Mouse (Mus musculus) lung, postnatal 0 days (tissue): ENCODE data around the gene Nxpe4. TPM values are rescaled to one million over a fixed set of nuclear protein-coding genes. Genes with fewer than 3 reads are reported as not detected.

Source experiments
- ATAC-seq: fragments of 200-750 bp; cut with Nextera tagmentation; 2 replicates; pipeline ENCODE4 v1.8.0; 2017; ENCODE audit warnings: moderate library complexity
- DNase-seq: peaks from one replicate; pipeline ENCODE4 v3.0.0-alpha.2; 2016; ENCODE audit warnings: low spot score
- H3K27ac ChIP-seq: fragments of 300-500 bp; sonication (generic); 2 replicates; pipeline ENCODE4 v1.5.1; 2014; ENCODE audit warnings: antibody characterized with exemption, mild to moderate bottlenecking, low read length, mixed read lengths
- H3K27me3 ChIP-seq: fragments of 300-500 bp; sonication (generic); replicated peaks from 2 replicates; pipeline ENCODE4 v1.6.1; 2014; ENCODE audit warnings: low read length, mixed read lengths; ENCODE audit not compliant: insufficient read depth
- H3K36me3 ChIP-seq: fragments of 300-500 bp; sonication (generic); 2 replicates; pipeline ENCODE4 v1.6.1; 2014; ENCODE audit warnings: low read length, mixed read lengths; ENCODE audit not compliant: insufficient read depth
- H3K4me1 ChIP-seq: fragments of 300-500 bp; sonication (generic); 2 replicates; pipeline ENCODE4 v1.6.1; 2014; ENCODE audit warnings: antibody characterized with exemption, low read depth, low read length, mixed read lengths; ENCODE audit not compliant: insufficient read depth
- H3K4me2 ChIP-seq: fragments of 300-500 bp; sonication (generic); replicated peaks from 2 replicates; pipeline ENCODE4 v1.6.1; 2014; ENCODE audit warnings: low read depth, mild to moderate bottlenecking, low read length, moderate library complexity, mixed read lengths
- H3K4me3 ChIP-seq: fragments of 300-500 bp; sonication (generic); 2 replicates; pipeline ENCODE4 v1.5.1; 2014; ENCODE audit warnings: low read depth, low read length
- H3K9ac ChIP-seq: fragments of 300-500 bp; sonication (generic); replicated peaks from 2 replicates; pipeline ENCODE4 v1.6.1; 2014; ENCODE audit warnings: low read depth, mild to moderate bottlenecking
- H3K9me3 ChIP-seq: fragments of 300-500 bp; sonication (generic); 2 replicates; pipeline ENCODE4 v1.6.1; 2016; ENCODE audit warnings: low read length, mixed read lengths
- CTCF ChIP-seq: IDR thresholded peaks from 2 replicates; pipeline ENCODE4 v1.5.1; 2016; ENCODE audit warnings: antibody characterized with exemption, mild to moderate bottlenecking
- EP300 ChIP-seq: IDR thresholded peaks from 2 replicates; pipeline ENCODE4 v1.6.1; 2016; ENCODE audit warnings: antibody characterized with exemption, mild to moderate bottlenecking, control low read depth
- WGBS: fragments of 180-500 bp; shearing (Covaris S2); extraction: QIAGEN DNeasy Blood & Tissue Kit; methylation state at CpG from one replicate; pipeline ENCODE4 v1.1.7; 2014; 5-methylcytosine and 5-hydroxymethylcytosine counted together
- polyA plus RNA-seq: library from polyadenylated mRNA; unstranded; fragments of >200 nt; fragmentation: Nextera tagmentation; extraction: Ambion mirVana; gene quantifications from 2 replicates; pipeline ENCODE4 v1.2.1, GENCODE M21; 2015

Gene Nxpe4
- polyA plus RNA-seq, 1 experiment from 2014 or later, result 8.6 TPM

- H3K27me3 ChIP-seq, result no peaks in the 10 kb centered on the region
- DNase-seq, result no peak
- no peak overlapping the region for H3K27ac ChIP-seq
- no peaks in the 10 kb centered on the region for H3K4me1 ChIP-seq
- ATAC-seq, result no peak
- H3K4me3 ChIP-seq, result no peak overlapping the region
- H3K9ac ChIP-seq, result no peak overlapping the region
- H3K36me3 ChIP-seq, result no peaks in the 10 kb centered on the region
- no peak overlapping the region for H3K4me2 ChIP-seq
- WGBS, result 49% methylated on average over 7 of the region's 7 CpGs
- TF ChIP-seq EP300, result no peak
- TF ChIP-seq CTCF, result no peak
- H3K9me3 ChIP-seq, result no peaks in the 10 kb centered on the region
Measured at GRCm38 (mm10) chr9:48329597-48329996, 167.8 kb downstream of the Nxpe4 start.

GRCm38 (mm10) chr9:48338783-48339455 lies 177.1 kb downstream of the Nxpe4 start:
- 45% methylated on average over 4 of the region's 4 CpGs for WGBS
- TF ChIP-seq CTCF (no peak), EP300 (no peak)
- Histone ChIP-seq H3K4me2 (no peak overlapping the region), H3K9me3 (no peaks in the 10 kb centered on the region), H3K4me3 (no peak overlapping the region), H3K9ac (no peak overlapping the region), H3K36me3 (no peaks in the 10 kb centered on the region), H3K27me3 (no peaks in the 10 kb centered on the region), H3K4me1 (no peaks in the 10 kb centered on the region), H3K27ac (no peak overlapping the region)
- no peak for ATAC-seq
- DNase-seq, result no peak

- no peak for TF ChIP-seq CTCF
- no peak for TF ChIP-seq EP300
- H3K4me2 ChIP-seq, result no peak overlapping the region
- no peaks in the 10 kb centered on the region for H3K36me3 ChIP-seq
- no peak overlapping the region for H3K9ac ChIP-seq
- no peaks in the 10 kb centered on the region for H3K27me3 ChIP-seq
- no peak overlapping the region for H3K27ac ChIP-seq
- WGBS, result 55% methylated on average over 5 of the region's 5 CpGs
- peak; percentile 18 for DNase-seq
- no peak for ATAC-seq
- no peak overlapping the region for H3K4me3 ChIP-seq
- H3K9me3 ChIP-seq, result no peaks in the 10 kb centered on the region
- H3K4me1 ChIP-seq, result no peaks in the 10 kb centered on the region
Measured at GRCm38 (mm10) chr9:48339563-48339962, 177.7 kb downstream of the Nxpe4 start.

- DNase-seq, result no peak
- WGBS, result 58% methylated on average over 10 of the region's 10 CpGs
- no peaks in the 10 kb centered on the region for H3K36me3 ChIP-seq
- no peak overlapping the region for H3K9ac ChIP-seq
- no peak overlapping the region for H3K27ac ChIP-seq
- no peak overlapping the region for H3K4me3 ChIP-seq
- no peak for TF ChIP-seq CTCF
- H3K4me2 ChIP-seq, result no peak overlapping the region
- ATAC-seq, result peak; percentile 21; the same call in 1 of the 2 replicates
- H3K4me1 ChIP-seq, result no peaks in the 10 kb centered on the region
- no peaks in the 10 kb centered on the region for H3K9me3 ChIP-seq
- no peaks in the 10 kb centered on the region for H3K27me3 ChIP-seq
Measured at GRCm38 (mm10) chr9:48340708-48341380, 179.0 kb downstream of the Nxpe4 start.

- no peak overlapping the region for H3K4me3 ChIP-seq
Measured at GRCm38 (mm10) chr9:48345456-48345855, 183.6 kb downstream of the Nxpe4 start.

GRCm38 (mm10) chr9:48345866-48346265 lies 184.0 kb downstream of the Nxpe4 start:
- H3K4me2 ChIP-seq, result no peak overlapping the region
- H3K4me3 ChIP-seq, result no peak overlapping the region
- DNase-seq (no peak), ATAC-seq (no peak)
- no peaks in the 10 kb centered on the region for H3K36me3 ChIP-seq
- H3K27me3 ChIP-seq, result no peaks in the 10 kb centered on the region
- TF ChIP-seq CTCF (no peak), EP300 (no peak)
- no peak overlapping the region for H3K9ac ChIP-seq
- H3K9me3 ChIP-seq, result no peaks in the 10 kb centered on the region
- H3K4me1 ChIP-seq, result no peaks in the 10 kb centered on the region
- H3K27ac ChIP-seq, result no peak overlapping the region
- 75% methylated on average over 3 of the region's 3 CpGs for WGBS

More at GRCm38 (mm10) chr9:48345456-48345855, 183.6 kb downstream of the Nxpe4 start:
- no peaks in the 10 kb centered on the region for H3K9me3 ChIP-seq
- H3K4me1 ChIP-seq, result no peaks in the 10 kb centered on the region
- H3K27ac ChIP-seq, result no peak overlapping the region
- TF ChIP-seq CTCF (no peak), EP300 (no peak)
- no peak overlapping the region for H3K9ac ChIP-seq
- no peaks in the 10 kb centered on the region for H3K36me3 ChIP-seq
- WGBS, result 57% methylated on average over 9 of the region's 9 CpGs
- ATAC-seq, result no peak
- no peaks in the 10 kb centered on the region for H3K27me3 ChIP-seq
- no peak overlapping the region for H3K4me2 ChIP-seq
- DNase-seq, result no peak
